Mouse (Mus musculus): Measurements from ENCODE around the gene Large1.

- TF ChIP-seq CTCF (IDR thresholded peaks at IDR 0.05; ENCODE audit: low read depth, low read length) (no peak), POLR2A (IDR thresholded peaks at IDR 0.05; ENCODE audit: extremely low read depth, insufficient read depth, low read length) (no peak)
These were observed 447.8 kb downstream of the Large1 start for GRCm38 (mm10) chr8:72905491-72905890.
